24 mouse cellular contexts compared by ENCODE assay signal in the genomic region with DNA sequence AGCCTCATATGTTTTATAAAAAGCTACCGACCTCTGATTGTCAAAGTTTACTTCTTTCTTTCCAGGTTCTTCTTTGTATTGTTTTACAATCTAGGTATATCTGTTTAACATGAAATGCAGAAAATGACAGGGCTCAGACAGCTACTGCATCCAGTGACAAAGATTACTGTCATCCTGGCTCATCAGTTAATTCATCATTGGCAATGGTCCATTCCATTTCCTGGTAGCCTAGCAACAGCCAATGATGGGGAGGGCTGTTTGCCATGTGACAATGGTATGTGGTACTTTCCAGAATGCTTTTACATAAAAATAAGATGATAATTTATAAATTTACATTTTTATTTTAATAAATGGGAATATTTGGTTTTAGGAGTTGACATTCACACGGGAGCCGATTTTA.
DNase-seq lines count a peak whose midpoint lies in the region; ATAC-seq and TF ChIP-seq lines count a peak whose summit lies in the region.
"Had no signal": no experiment of that assay in that cellular context is flagged by ENCODE, and none has a peak within 500 bp of the region (broad histone marks: within the 10 kb centered on the region; RNA-seq: fewer than 3 reads in every experiment).

No protein-coding gene starts in this region.

- 87% methylated on average over 3 of the region's 3 CpGs for WGBS in forebrain, embryonic 14.5 days
- 94% methylated on average over 3 of the region's 3 CpGs for WGBS in forebrain, embryonic 11.5 days
- 72% methylated on average over 3 of the region's 3 CpGs for WGBS in midbrain, embryonic 15.5 days
- 82% methylated on average over 3 of the region's 3 CpGs for WGBS in midbrain, embryonic 13.5 days
- WGBS in hindbrain, embryonic 12.5 days = 74% methylated on average over 3 of the region's 3 CpGs
- 54% methylated on average over 3 of the region's 3 CpGs for WGBS in hindbrain, postnatal 0 days

- no peak for TF ChIP-seq CTCF in hindbrain, postnatal 0 days (IDR thresholded peaks at IDR 0.05; ENCODE audit: low read depth)

- H3K27ac ChIP-seq in forebrain, embryonic 14.5 days (ENCODE audit: low read depth, low read length) = no peak overlapping the region
- H3K27ac ChIP-seq in forebrain, embryonic 11.5 days (ENCODE audit: low read depth, low read length) = no peak overlapping the region
- no peak overlapping the region for H3K27ac ChIP-seq in midbrain, embryonic 15.5 days
- no peak overlapping the region for H3K27ac ChIP-seq in midbrain, embryonic 13.5 days
- no peak overlapping the region for H3K27ac ChIP-seq in hindbrain, embryonic 12.5 days
- no peak overlapping the region for H3K27ac ChIP-seq in hindbrain, postnatal 0 days
- H3K27ac ChIP-seq: embryonic facial prominence, embryonic 12.5 days; heart, embryonic 13.5 days; intestine, embryonic 15.5 days; layer of hippocampus, adult 2 months; liver, embryonic 14.5 days; neural tube, embryonic 12.5 days had no signal

- H3K27me3 ChIP-seq in forebrain, embryonic 14.5 days (replicated peaks; ENCODE audit: control insufficient read depth, insufficient read depth, low read length) = no peaks in the 10 kb centered on the region
- H3K27me3 ChIP-seq in forebrain, embryonic 11.5 days (ENCODE audit: control insufficient read depth, insufficient read depth, low read length) = no peaks in the 10 kb centered on the region
- no peaks in the 10 kb centered on the region for H3K27me3 ChIP-seq in midbrain, embryonic 15.5 days (replicated peaks)
- H3K27me3 ChIP-seq in midbrain, embryonic 13.5 days = no peaks in the 10 kb centered on the region
- H3K27me3 ChIP-seq in hindbrain, embryonic 12.5 days = no peaks in the 10 kb centered on the region
- no peaks in the 10 kb centered on the region for H3K27me3 ChIP-seq in hindbrain, postnatal 0 days (ENCODE audit: insufficient read depth, low read length)
- H3K27me3 ChIP-seq: embryonic facial prominence, embryonic 12.5 days; heart, embryonic 13.5 days; intestine, embryonic 15.5 days; neural tube, embryonic 12.5 days had no signal

- ATAC-seq in forebrain, embryonic 14.5 days = 0 out of 2 replicates have a peak, but pooled peaks have one; percentile 46
- ATAC-seq in forebrain, embryonic 11.5 days (replicated peaks; ENCODE audit: low FRiP score) = no peak
- ATAC-seq in midbrain, embryonic 15.5 days (replicated peaks) = peak; percentile 84; the same call in 1 of the 2 replicates
- no peak for ATAC-seq in midbrain, embryonic 13.5 days
- ATAC-seq in hindbrain, embryonic 12.5 days (ENCODE audit: low FRiP score) = 0 out of 2 replicates have a peak, but pooled peaks have one; percentile 58
- peak; percentile 64; the same call in 1 of the 2 replicates for ATAC-seq in hindbrain, postnatal 0 days
- ATAC-seq: CD4-positive, CD25-positive, alpha-beta regulatory T cell, adult 4 months; intestine, embryonic 15.5 days had no signal

- intact Hi-C loops in left cerebral cortex, postnatal 14 days (cut with DNase I) = no loop called here

- peak; percentile 63 for DNase-seq in forebrain, embryonic 14.5 days (ENCODE audit: low spot score)
- DNase-seq in forebrain, embryonic 11.5 days (ENCODE audit: low spot score) = no peak
- DNase-seq in hindbrain, postnatal 0 days (ENCODE audit: low spot score) = peak; percentile 61
- no peak for DNase-seq in neural tube, embryonic 10.5 days (ENCODE audit: extremely low spot score, low spot score)
- DNase-seq in left cerebral cortex, postnatal 14 days (ENCODE audit: low spot score in 2 of 2) = no peak
- DNase-seq: adrenal gland, postnatal 25 days; cerebellum, adult 18-20 months; embryo, embryonic 11 days; heart, postnatal 10 days; kidney, adult 2 months; kidney, postnatal 36 days; liver; lung, adult 2 months; lung, postnatal 10 days had no signal

- H3K4me2 ChIP-seq in forebrain, embryonic 14.5 days (ENCODE audit: low read length) = no peak overlapping the region
- H3K4me2 ChIP-seq in forebrain, embryonic 11.5 days (ENCODE audit: low read depth, low read length, severe bottlenecking) = no peak overlapping the region
- H3K4me2 ChIP-seq in midbrain, embryonic 15.5 days = no peak overlapping the region
- no peak overlapping the region for H3K4me2 ChIP-seq in midbrain, embryonic 13.5 days (replicated peaks)
- no peak overlapping the region for H3K4me2 ChIP-seq in hindbrain, embryonic 12.5 days (replicated peaks)
- H3K4me2 ChIP-seq in hindbrain, postnatal 0 days (ENCODE audit: low read depth, low read length) = no peak overlapping the region
- H3K4me2 ChIP-seq: embryonic facial prominence, embryonic 12.5 days; heart, embryonic 13.5 days; intestine, embryonic 15.5 days; neural tube, embryonic 12.5 days had no signal

- H3K9me3 ChIP-seq in forebrain, embryonic 14.5 days (replicated peaks; ENCODE audit: control insufficient read depth, low read length) = no peaks in the 10 kb centered on the region
- H3K9me3 ChIP-seq in forebrain, embryonic 11.5 days (ENCODE audit: control insufficient read depth, low read length) = no peaks in the 10 kb centered on the region
- H3K9me3 ChIP-seq in midbrain, embryonic 15.5 days = no peaks in the 10 kb centered on the region
- no peaks in the 10 kb centered on the region for H3K9me3 ChIP-seq in midbrain, embryonic 13.5 days
- H3K9me3 ChIP-seq in hindbrain, embryonic 12.5 days (replicated peaks) = no peaks in the 10 kb centered on the region
- no peaks in the 10 kb centered on the region for H3K9me3 ChIP-seq in hindbrain, postnatal 0 days (ENCODE audit: low read length)
- H3K9me3 ChIP-seq: embryonic facial prominence, embryonic 12.5 days; heart, embryonic 13.5 days; intestine, embryonic 15.5 days; neural tube, embryonic 12.5 days had no signal

- no peak overlapping the region for H3K4me3 ChIP-seq in forebrain, embryonic 14.5 days (ENCODE audit: low read depth, low read length)
- no peak overlapping the region for H3K4me3 ChIP-seq in forebrain, embryonic 11.5 days (ENCODE audit: low read depth, low read length)
- H3K4me3 ChIP-seq in midbrain, embryonic 15.5 days = no peak overlapping the region
- no peak overlapping the region for H3K4me3 ChIP-seq in midbrain, embryonic 13.5 days (replicated peaks)
- no peak overlapping the region for H3K4me3 ChIP-seq in hindbrain, embryonic 12.5 days
- no peak overlapping the region for H3K4me3 ChIP-seq in hindbrain, postnatal 0 days (ENCODE audit: low read length)
- H3K4me3 ChIP-seq: embryonic facial prominence, embryonic 12.5 days; heart, embryonic 13.5 days; intestine, embryonic 15.5 days; layer of hippocampus, adult 2 months; neural tube, embryonic 12.5 days had no signal

- no peak overlapping the region for H3K9ac ChIP-seq in forebrain, embryonic 14.5 days (ENCODE audit: low read length)
- H3K9ac ChIP-seq in forebrain, embryonic 11.5 days (ENCODE audit: low read length) = no peak overlapping the region
- H3K9ac ChIP-seq in midbrain, embryonic 15.5 days = no peak overlapping the region
- no peak overlapping the region for H3K9ac ChIP-seq in midbrain, embryonic 13.5 days (replicated peaks)
- H3K9ac ChIP-seq in hindbrain, embryonic 12.5 days = no peak overlapping the region
- no peak overlapping the region for H3K9ac ChIP-seq in hindbrain, postnatal 0 days (replicated peaks; ENCODE audit: low read length)
- H3K9ac ChIP-seq: embryonic facial prominence, embryonic 12.5 days; heart, embryonic 13.5 days; intestine, embryonic 15.5 days; liver, embryonic 14.5 days; neural tube, embryonic 12.5 days had no signal

- no peaks in the 10 kb centered on the region for H3K4me1 ChIP-seq in forebrain, embryonic 14.5 days (ENCODE audit: control insufficient read depth, insufficient read depth, low read length)
- 0 out of 2 replicates have a peak, but pooled peaks cover 2% of the 10 kb centered on the region for H3K4me1 ChIP-seq in forebrain, embryonic 11.5 days (replicated peaks; ENCODE audit: control insufficient read depth, insufficient read depth, low read length)
- no peaks in the 10 kb centered on the region for H3K4me1 ChIP-seq in midbrain, embryonic 15.5 days
- no peaks in the 10 kb centered on the region for H3K4me1 ChIP-seq in midbrain, embryonic 13.5 days (replicated peaks)
- H3K4me1 ChIP-seq in hindbrain, embryonic 12.5 days = no peaks in the 10 kb centered on the region
- no peaks in the 10 kb centered on the region for H3K4me1 ChIP-seq in hindbrain, postnatal 0 days (ENCODE audit: insufficient read depth, low read length)
- H3K4me1 ChIP-seq: embryonic facial prominence, embryonic 12.5 days; heart, embryonic 13.5 days; intestine, embryonic 15.5 days; neural tube, embryonic 12.5 days had no signal

- no peaks in the 10 kb centered on the region for H3K36me3 ChIP-seq in forebrain, embryonic 14.5 days (ENCODE audit: control insufficient read depth, insufficient read depth, low read length)
- no peaks in the 10 kb centered on the region for H3K36me3 ChIP-seq in forebrain, embryonic 11.5 days (ENCODE audit: control insufficient read depth, insufficient read depth, low read length)
- no peaks in the 10 kb centered on the region for H3K36me3 ChIP-seq in midbrain, embryonic 15.5 days (replicated peaks)
- H3K36me3 ChIP-seq in midbrain, embryonic 13.5 days = no peaks in the 10 kb centered on the region
- no peaks in the 10 kb centered on the region for H3K36me3 ChIP-seq in hindbrain, embryonic 12.5 days
- H3K36me3 ChIP-seq in hindbrain, postnatal 0 days (ENCODE audit: insufficient read depth, low read length) = no peaks in the 10 kb centered on the region
- H3K36me3 ChIP-seq: embryonic facial prominence, embryonic 12.5 days; heart, embryonic 13.5 days; intestine, embryonic 15.5 days; neural tube, embryonic 12.5 days had no signal

Comparison
In these comparisons a context has a peak if more than half of its experiments do, and no peak if none do; other contexts are left out.
1. ATAC-seq: peak in forebrain, embryonic 14.5 days (single experiment), midbrain, embryonic 15.5 days (single experiment), hindbrain, embryonic 12.5 days (single experiment) and hindbrain, postnatal 0 days (single experiment); none in forebrain, embryonic 11.5 days (single experiment) and midbrain, embryonic 13.5 days (single experiment).
2. DNase-seq: peak in forebrain, embryonic 14.5 days (single experiment) and hindbrain, postnatal 0 days (single experiment); none in forebrain, embryonic 11.5 days (single experiment), neural tube, embryonic 10.5 days (single experiment) and left cerebral cortex, postnatal 14 days (0 of 2).